Mouse (Mus musculus): Measurements from ENCODE around the gene Nppc.
A peak's percentile ranks its signal among the peaks of the same experiment; 100 is the strongest.

Gene Nppc

DNA sequence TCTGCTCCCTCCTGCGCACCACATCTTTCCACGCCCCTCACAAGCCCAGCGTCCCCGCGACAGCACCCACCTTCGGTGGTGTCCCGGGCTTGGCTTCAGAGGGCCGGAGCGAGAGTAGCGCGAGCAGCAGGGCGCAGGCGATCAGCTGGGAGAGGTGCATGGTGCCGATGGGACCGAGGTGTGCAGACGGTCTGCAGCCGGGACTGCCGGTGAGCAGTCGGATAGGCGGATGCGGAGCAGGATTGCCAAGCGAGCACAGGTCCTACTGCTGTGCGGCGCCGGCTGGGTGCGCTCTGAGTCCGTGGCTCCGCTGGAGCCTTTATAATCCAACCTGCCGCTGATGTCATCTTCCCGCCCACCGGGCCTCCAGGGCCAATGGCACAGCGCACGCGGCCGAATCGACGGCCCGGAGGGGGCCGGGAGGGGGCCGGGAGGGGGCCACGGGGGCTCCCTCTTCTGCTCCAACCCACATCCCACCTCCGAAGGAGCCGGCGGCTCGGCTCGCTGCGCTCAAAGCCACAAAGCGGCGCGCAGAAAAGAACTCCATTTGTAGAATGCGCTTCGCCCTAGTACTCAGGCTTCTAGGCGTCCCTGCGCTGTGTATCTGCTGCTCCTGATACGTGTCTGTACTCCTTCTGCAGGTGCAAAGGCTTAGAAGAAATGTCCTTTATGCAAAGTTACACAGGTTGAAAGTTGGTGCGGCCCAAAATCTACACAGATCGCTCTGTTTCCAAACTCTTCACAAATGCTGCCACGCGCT is at the start of gene Nppc:
Nppc (minus strand) TSS at position 293 of the 760 bp plus-strand sequence.
- DNase-seq = peak; percentile 68 to 70

- DNase-seq = no peak
Measured at GRCm38 (mm10) chr1:86719391-86719790, 49.0 kb upstream of the Nppc start.

DNA sequence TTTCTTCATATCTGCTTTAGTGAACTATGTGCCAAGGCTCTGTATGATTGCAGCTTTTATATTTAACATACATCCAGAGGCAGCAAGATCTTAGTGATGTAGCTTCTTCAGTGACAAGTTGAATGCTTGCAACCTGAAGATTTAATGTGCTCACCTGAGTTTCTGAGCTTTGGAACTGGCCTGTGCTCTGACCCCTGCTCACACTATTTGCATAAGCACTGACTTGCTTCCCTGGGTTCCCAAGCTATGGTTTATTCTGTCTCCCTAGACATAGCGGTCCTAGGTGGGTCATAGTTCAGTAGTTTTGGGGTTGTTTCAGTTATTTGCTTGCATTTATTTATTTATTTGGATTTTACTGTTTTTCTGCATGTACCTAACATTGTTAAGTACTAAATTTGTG is 47.8 kb upstream of the Nppc start:
- DNase-seq = no peak

GRCm38 (mm10) chr1:86713054-86713453 is 42.7 kb upstream of the Nppc start:
- DNase-seq = no peak

DNA sequence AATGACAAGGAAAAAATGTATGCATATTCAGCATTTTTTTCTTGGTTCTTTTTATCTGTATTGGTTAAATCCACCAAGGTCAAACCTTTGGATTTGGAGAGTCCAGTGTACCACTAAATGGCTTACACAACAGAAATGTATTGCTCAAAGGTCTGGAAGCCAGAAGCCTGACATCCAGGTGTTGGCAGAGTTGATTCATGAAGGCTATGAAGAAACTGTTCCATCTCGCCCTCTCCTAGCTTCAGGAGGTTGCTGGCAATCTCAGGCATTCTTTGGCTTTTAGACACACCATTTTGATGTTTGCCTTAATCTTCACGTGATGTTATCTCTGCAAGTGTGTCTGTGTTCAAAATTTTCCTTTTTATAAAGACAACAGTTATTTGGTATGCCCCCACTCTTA is 41.7 kb upstream of the Nppc start:
- no peak for DNase-seq

GRCm38 (mm10) chr1:86709546-86709945 is 39.2 kb upstream of the Nppc start:
- no peak for DNase-seq

- no peak for DNase-seq
Measured at GRCm38 (mm10) chr1:86705461-86705860, 35.1 kb upstream of the Nppc start.

DNA sequence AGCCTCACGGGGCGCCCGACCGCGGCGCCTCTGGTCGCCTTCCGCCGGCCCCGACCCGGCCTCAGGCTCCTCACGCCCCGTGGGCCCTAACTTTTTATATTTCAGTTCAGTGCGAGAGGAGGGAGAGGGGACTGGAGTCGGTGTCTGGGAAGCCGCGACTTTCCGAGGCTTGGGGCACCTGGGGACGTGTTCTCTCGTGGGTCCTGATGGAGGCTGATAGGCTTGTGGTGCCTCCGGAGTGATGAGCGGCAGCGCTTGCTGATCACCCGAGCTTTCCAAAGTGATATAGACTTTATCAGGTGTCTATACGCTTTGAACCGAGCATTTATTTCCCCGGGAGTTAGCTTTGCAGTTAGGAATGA is 33.6 kb upstream of the Nppc start:
- no peak for DNase-seq

DNA sequence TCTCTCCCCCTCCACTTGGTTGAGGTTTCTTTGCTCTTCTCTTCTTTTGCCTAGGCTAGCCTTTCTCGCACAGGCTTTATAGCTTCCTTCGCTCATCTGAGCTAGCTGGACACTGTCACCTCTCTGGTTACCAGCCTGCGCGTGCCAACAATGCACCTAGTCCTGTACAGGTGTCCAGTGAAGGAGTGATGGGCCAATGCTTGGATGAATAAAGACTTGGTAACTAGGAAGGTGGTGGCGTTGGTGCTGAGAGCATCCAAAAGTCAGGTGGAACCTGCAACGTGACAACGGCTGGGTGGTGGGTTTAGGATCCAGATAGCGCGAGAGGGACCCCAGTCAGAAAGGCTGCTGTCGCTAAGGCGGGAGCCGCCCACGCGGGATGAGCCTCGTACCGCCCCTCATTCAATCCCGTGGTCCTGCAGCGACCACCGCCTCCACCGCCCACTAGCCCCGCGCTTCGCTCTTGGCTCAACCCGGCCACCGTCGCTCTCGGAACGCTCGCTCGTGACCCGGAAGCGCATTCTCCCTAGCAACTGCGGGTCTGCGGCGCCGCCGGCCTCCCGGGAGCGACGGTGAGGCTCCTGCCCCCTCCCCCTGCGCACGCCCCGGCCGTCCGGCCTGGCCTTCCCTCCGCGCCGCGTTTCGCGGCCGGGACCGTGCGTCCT is 33.1 kb upstream of the Nppc start, which contains the start of gene Dis3l2:
Dis3l2 (plus strand) TSS at position 509 of the 665 bp plus-strand sequence.
- peak; percentile 88 to 89 for DNase-seq

DNA sequence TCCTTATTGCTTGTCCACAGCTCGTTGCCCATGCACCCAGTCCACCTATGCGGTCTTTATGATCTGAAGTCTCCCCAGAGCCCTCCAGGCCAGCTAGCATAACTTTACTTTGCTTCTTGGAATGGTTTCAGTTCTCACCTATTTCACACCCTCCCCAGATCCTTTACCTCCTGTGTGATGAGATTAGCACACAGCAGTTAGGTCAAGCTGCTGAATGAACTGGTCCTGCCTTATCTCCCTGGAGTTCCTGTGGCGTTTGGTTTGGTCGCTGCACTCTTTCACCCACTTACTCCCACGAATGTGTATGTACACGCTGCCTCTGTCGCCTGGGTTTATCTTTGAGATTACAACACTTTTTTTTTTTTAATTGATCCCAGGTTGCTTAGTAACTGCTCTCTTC is 30.0 kb upstream of the Nppc start:
- DNase-seq = no peak

DNA sequence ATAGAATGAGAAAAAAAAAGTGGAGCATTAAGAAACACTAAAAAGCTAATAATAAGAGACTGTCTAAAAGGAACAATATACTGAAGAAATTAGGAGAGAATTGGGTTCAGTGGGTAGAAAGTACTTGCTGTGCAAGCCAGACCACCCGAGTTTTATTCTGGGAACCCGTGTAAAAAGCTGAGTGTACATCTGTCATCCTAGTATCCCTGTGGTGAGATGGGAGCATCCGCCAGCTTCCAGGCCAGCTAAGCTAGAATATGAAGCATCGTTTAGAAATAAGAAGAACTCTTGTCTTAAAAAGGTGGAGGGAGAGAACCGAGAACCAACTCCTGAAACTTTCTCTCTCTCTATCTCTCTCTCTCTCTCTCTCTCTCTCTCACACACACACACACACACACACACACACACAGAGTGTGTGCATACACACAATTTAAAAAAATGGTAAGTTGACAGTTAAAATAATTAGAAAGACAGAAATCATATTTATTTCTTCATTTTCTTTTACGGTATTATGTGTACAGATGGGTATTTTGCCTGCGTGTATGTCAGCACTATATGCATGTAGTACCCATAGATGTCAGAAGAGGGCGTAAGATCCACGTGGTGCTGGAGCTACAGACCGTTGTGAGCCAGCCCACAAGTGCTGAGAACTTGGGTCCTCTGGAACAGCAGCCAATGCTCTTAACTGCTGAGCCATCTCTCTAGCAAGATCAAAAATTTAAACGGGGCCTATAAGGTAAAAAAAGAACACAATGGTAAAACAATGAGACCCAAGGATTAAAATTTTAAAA is 29.2 kb upstream of the Nppc start:
- DNase-seq = no peak

GRCm38 (mm10) chr1:86698721-86699120 is 28.4 kb upstream of the Nppc start:
- no peak for DNase-seq

DNA sequence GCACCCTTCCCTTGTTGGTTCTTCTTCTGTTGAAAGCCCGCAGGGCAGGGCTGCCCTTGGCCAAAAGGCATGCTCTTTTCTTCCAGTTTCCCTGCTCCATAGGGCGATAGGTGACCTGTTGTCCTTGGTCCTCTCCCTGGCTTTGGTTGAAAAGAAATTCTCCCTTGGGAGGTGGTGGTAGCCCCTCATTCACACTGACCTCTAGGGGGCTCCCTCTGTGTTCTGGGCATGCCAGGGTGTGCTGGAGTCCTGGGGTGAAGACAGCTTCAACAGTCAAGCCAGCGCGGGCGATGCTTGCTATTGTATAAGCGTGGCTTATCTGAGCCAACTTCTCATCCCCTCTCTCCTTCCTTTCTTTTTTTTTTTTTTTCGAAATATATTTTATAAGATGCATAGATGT is 26.6 kb upstream of the Nppc start:
- no peak for DNase-seq

GRCm38 (mm10) chr1:86691027-86691426 is 20.7 kb upstream of the Nppc start:
- DNase-seq = no peak

GRCm38 (mm10) chr1:86687236-86687635 is 16.9 kb upstream of the Nppc start:
- DNase-seq = no peak

GRCm38 (mm10) chr1:86678667-86679066 is 8.3 kb upstream of the Nppc start:
- no peak for DNase-seq

DNA sequence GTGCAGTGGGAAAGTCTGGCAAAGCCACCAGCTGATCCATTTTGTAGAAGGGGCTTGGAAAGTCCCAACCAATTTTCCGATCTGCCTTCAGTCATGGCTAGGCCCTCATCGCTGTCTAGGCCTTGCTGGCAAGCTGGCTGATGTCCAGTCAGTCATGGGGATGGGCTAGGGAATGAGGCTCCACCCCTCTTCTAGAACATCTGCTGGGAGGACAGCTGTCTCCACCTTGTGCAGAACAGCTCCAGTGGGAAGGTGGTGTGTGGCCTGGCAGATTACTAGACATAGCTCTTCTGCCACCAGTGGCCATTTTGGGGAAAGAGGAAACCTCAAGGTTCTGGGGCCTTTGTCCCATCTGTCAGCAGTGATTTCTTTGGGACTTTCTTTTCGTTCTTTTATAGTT is 7.3 kb upstream of the Nppc start:
- no peak for DNase-seq

DNA sequence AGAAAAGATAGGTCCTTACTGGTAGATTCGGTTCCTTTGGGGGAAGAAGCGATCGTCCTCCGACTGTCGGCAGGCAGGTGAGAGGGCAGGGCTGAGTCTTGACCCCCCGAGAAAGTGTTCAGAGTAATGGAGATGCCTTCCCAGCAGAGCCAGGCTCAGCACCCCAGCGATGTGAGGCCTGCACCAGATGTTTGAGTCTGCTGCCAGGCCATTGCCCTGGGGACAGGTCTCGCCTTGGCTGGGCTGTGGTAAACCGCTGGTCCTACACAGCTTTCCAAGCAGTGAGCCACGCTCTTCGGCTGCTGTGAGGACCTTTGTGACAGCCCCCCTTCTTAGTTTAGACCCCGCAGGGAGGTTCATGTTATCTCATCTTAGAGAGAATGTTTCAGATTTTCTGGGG is 4.8 kb upstream of the Nppc start:
- DNase-seq = no peak

GRCm38 (mm10) chr1:86674385-86674784 is 4.0 kb upstream of the Nppc start:
- DNase-seq = no peak

DNA sequence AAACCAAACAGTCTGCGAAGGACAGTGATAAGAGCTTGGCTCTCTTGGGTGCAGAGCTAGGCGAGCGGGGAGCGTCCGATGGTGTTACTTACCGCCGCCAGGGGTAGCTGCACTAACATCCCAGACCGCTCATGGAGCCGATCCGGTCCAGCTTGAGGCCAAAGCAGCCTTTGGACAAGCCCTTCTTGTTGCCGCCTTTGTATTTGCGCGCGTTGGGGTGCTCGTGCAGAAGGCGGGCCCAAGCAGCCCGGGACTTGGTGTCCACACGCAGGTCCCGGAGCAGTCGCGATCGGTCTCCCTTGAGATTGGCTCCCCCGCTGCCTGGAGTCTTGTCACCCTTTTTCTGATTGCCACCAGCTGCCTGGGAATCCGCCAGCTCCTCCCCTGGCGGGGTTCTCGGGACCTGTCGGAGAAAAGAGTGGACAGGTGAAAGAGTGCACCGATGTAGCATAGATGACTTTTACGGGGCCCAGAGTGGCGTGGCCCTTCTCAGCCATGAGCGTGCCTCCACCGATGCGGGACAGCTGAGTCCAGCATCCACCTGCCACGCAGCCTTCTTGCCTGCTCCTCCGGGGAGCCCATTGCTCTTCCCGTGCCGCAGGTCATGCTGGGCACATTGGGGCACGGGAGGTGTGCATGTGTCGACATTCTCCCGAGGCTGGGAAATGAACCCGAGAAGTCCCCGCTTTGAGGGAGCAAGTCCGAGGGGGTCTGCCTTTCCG is 658 bp downstream of the Nppc start:
- DNase-seq = peak; percentile 76 to 79

DNA sequence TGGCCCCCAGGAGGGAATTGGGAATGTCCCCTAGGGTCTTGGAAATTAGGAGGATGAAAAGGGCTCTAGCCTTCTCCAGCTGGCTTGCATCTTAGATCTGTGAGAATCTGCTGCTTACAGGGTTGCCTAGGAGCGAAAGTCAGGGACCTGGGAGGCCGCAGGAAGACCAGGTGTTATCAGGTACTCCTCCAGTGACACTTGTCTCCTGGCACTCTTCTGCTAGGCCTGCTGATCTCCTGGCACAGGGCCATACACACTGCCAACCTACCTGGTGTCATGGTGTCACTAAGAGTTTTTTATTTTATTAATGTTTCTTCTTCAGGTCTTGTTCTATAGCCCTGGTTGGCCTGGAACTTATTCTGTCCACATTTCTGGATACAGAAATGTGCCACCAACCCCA is 5.3 kb downstream of the Nppc start:
- no peak for DNase-seq

- no peak for DNase-seq
Measured at GRCm38 (mm10) chr1:86657071-86657470, 13.3 kb downstream of the Nppc start.

DNA sequence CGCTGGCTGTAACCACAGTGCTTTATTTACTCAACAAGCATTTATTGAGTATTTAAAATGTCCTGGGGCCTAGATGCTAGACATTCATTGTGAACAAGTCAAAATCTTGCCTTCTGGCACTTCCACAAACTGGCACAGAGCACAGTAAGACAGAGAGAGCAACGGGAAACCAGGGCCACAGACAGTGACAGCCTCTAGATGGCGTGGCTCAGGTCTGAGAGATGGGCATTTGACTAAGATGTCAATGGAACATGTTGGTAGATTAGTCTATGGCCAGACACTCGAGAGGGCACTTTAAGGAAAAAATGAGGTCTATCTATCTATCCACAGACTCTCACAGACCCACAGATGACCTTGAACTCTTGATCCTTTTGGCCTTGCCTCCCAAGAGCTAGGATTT is 17.7 kb downstream of the Nppc start:
- no peak for DNase-seq
